Mouse (Mus musculus) stomach, embryonic 14.5 days (tissue): ENCODE data around the gene Ncor2. TPM values are rescaled to one million over a fixed set of nuclear protein-coding genes. Genes with fewer than 3 reads are reported as not detected.
A peak's percentile ranks its signal among the peaks of the same experiment; 100 is the strongest.

ENCODE experiments used
- ATAC-seq: fragments of 200-750 bp; cut with Nextera tagmentation; 2 replicates; pipeline ENCODE4 v1.8.0; 2017; ENCODE audit warnings: low read depth, moderate TSS enrichment; ENCODE audit not compliant: insufficient number of reproducible peaks, insufficient read depth, low FRiP score
- H3K27ac ChIP-seq: fragments of 300-500 bp; sonication (generic); 2 replicates; pipeline ENCODE4 v1.5.1; 2014; ENCODE audit warnings: mild to moderate bottlenecking, low read length, moderate library complexity, mixed read lengths
- H3K27me3 ChIP-seq: fragments of 300-500 bp; sonication (generic); 2 replicates; pipeline ENCODE4 v1.6.1; 2014; ENCODE audit warnings: low read length, control low read depth, mixed read lengths; ENCODE audit not compliant: control insufficient read depth, insufficient read depth
- H3K36me3 ChIP-seq: fragments of 300-500 bp; sonication (generic); 2 replicates; pipeline ENCODE4 v1.6.1; 2014; ENCODE audit warnings: mild to moderate bottlenecking, control low read depth, low read length, moderate library complexity, mixed read lengths; ENCODE audit not compliant: control insufficient read depth, insufficient read depth
- H3K4me1 ChIP-seq: fragments of 300-500 bp; sonication (generic); 2 replicates; pipeline ENCODE4 v1.6.1; 2014; ENCODE audit warnings: low read length, control low read depth, mixed read lengths; ENCODE audit not compliant: control insufficient read depth, insufficient read depth
- H3K4me2 ChIP-seq: fragments of 300-500 bp; sonication (generic); replicated peaks from 2 replicates; pipeline ENCODE4 v1.6.1; 2014; ENCODE audit warnings: low read depth, low read length, control low read depth
- H3K4me3 ChIP-seq: fragments of 300-500 bp; sonication (generic); 2 replicates; pipeline ENCODE4 v1.5.1; 2014; ENCODE audit warnings: low read depth, low read length, control low read depth
- H3K9ac ChIP-seq: fragments of 300-500 bp; sonication (generic); replicated peaks from 2 replicates; pipeline ENCODE4 v1.6.1; 2014; ENCODE audit warnings: low read depth, mild to moderate bottlenecking, control low read depth, low read length, moderate library complexity, mixed read lengths
- H3K9me3 ChIP-seq: fragments of 300-500 bp; sonication (generic); 2 replicates; pipeline ENCODE4 v1.6.1; 2016; ENCODE audit warnings: low read depth, low read length, control low read depth; ENCODE audit not compliant: control insufficient read depth
- WGBS: fragments of 180-500 bp; shearing (Covaris S2); extraction: QIAGEN DNeasy Blood & Tissue Kit; methylation state at CpG from one replicate; pipeline ENCODE4 v1.1.7; 2014; 5-methylcytosine and 5-hydroxymethylcytosine counted together
- polyA plus RNA-seq: library from polyadenylated mRNA; unstranded; fragments of >200 nt; fragmentation: Nextera tagmentation; extraction: Ambion mirVana; gene quantifications from 2 replicates; pipeline ENCODE4 v1.2.1, GENCODE M21; 2014

Gene Ncor2
- polyA plus RNA-seq, 1 experiment from 2014 or later = 32.7 TPM

- Histone ChIP-seq H3K27me3 (no peaks in the 10 kb centered on the region), H3K9me3 (no peaks in the 10 kb centered on the region), H3K36me3 (no peaks in the 10 kb centered on the region), H3K27ac (peak overlapping the region; percentile 78; the same call in 1 of the 2 replicates), H3K4me2 (peak overlapping the region; percentile 33), H3K4me3 (no peak overlapping the region), H3K9ac (no peak overlapping the region), H3K4me1 (peaks cover 71% of the 10 kb centered on the region)
- peak; percentile 73 for ATAC-seq
- 7% methylated on average over 12 of the region's 12 CpGs for WGBS
Observed at GRCm38 (mm10) chr5:125159293-125159692, 19.7 kb downstream of the Ncor2 start.

- H3K9ac ChIP-seq = no peak overlapping the region; the same call in 1 of the 2 replicates
- WGBS = 13% methylated on average over 21 of the region's 21 CpGs
Observed at GRCm38 (mm10) chr5:125158232-125158961, 20.6 kb downstream of the Ncor2 start.

GRCm38 (mm10) chr5:125157375-125158033 lies 21.5 kb downstream of the Ncor2 start:
- ATAC-seq = no peak
- no peak overlapping the region for H3K4me3 ChIP-seq
- H3K9me3 ChIP-seq = no peaks in the 10 kb centered on the region
- no peak overlapping the region for H3K4me2 ChIP-seq
- 53% methylated on average over 8 of the region's 8 CpGs for WGBS
- peaks cover 61% of the 10 kb centered on the region for H3K4me1 ChIP-seq
- H3K36me3 ChIP-seq = no peaks in the 10 kb centered on the region
- peak overlapping the region; percentile 78; the same call in 1 of the 2 replicates for H3K27ac ChIP-seq
- H3K27me3 ChIP-seq = no peaks in the 10 kb centered on the region
- peak overlapping the region; percentile 21; the same call in 1 of the 2 replicates for H3K9ac ChIP-seq

More at GRCm38 (mm10) chr5:125158232-125158961, 20.6 kb downstream of the Ncor2 start:
- Histone ChIP-seq H3K27ac (peak overlapping the region; percentile 78), H3K4me3 (0 out of 2 replicates have a peak overlapping the region, but pooled peaks have one; percentile 1), H3K27me3 (no peaks in the 10 kb centered on the region), H3K36me3 (no peaks in the 10 kb centered on the region), H3K9me3 (no peaks in the 10 kb centered on the region), H3K4me1 (peaks cover 62% of the 10 kb centered on the region), H3K4me2 (peak overlapping the region; percentile 33)
- ATAC-seq = 0 out of 2 replicates have a peak, but pooled peaks have one; percentile 24

DNA sequence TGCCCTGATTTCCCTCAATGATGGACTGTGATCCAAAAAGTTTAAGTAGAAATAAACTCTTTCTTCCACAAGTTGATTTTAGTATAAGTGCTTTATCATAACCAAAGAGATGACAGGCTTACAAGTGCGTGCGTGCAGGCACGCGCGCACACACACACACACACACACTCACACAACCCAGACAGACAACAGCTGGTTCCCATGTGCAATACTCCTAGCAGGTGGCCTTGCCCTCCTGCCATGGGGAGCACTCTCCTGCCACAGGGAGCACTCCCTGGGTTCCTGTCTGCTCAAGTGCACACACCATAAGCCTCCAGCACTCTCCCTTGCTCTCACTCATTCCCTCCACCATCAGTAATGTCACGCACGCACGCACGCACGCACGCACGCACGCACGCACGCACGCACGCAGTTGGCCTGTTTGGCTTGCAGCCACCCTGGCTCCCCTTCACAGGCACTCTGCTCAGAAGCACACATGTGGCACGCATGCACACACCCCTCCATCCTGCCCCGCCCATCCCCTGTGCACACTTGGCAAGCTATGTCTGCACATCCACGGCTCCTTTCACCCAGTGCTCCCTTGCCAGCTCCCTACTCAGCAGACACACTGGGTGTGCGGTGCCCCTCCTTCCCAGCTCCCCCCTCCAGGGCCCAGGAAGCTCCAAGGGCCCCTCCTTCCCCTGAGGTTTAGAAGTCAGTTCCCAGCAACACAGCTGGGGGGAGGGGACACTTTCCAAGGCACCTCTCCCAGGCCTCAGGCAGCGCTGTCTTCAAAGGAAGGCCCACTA lies 22.4 kb downstream of the Ncor2 start:
- Histone ChIP-seq H3K4me2 (no peak overlapping the region), H3K27me3 (no peaks in the 10 kb centered on the region), H3K36me3 (no peaks in the 10 kb centered on the region), H3K9me3 (no peaks in the 10 kb centered on the region), H3K4me1 (peaks cover 70% of the 10 kb centered on the region), H3K27ac (peak overlapping the region; percentile 39; the same call in 1 of the 2 replicates), H3K9ac (no peak overlapping the region), H3K4me3 (no peak overlapping the region)
- 66% methylated on average over 22 of the region's 22 CpGs for WGBS
- ATAC-seq = no peak

GRCm38 (mm10) chr5:125155451-125155850 lies 23.6 kb downstream of the Ncor2 start:
- Histone ChIP-seq H3K9me3 (no peaks in the 10 kb centered on the region), H3K27ac (no peak overlapping the region), H3K4me1 (peaks cover 78% of the 10 kb centered on the region), H3K27me3 (no peaks in the 10 kb centered on the region), H3K36me3 (no peaks in the 10 kb centered on the region), H3K4me2 (no peak overlapping the region), H3K4me3 (no peak overlapping the region), H3K9ac (no peak overlapping the region)
- no peak for ATAC-seq
- WGBS = 77% methylated on average over 4 of the region's 4 CpGs

DNA sequence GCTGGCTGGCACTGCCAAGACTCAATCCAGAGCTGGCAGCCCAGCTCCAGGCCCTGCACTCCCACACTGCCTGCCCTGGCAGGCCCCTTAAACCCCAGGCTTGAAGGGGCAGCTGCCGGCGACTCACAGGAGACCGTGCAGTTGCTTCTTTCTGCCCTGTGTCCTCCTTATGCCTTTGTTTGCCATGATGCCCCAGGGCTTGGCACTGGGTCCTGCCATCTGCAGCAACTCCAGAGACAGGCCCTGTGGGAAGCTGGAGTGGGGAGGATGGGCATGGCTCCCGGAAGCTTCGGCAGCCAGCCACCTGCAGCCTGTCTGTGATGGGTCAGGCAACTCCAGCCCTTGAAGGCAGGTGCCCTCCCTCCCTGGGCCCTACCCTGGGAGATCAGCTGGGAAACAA lies 24.0 kb downstream of the Ncor2 start:
- no peak overlapping the region for H3K27ac ChIP-seq
- WGBS = 62% methylated on average over 5 of the region's 5 CpGs
- H3K4me2 ChIP-seq = no peak overlapping the region
- no peak overlapping the region for H3K9ac ChIP-seq
- no peaks in the 10 kb centered on the region for H3K9me3 ChIP-seq
- no peak overlapping the region for H3K4me3 ChIP-seq
- peaks cover 74% of the 10 kb centered on the region for H3K4me1 ChIP-seq
- ATAC-seq = no peak
- H3K36me3 ChIP-seq = no peaks in the 10 kb centered on the region
- no peaks in the 10 kb centered on the region for H3K27me3 ChIP-seq

DNA sequence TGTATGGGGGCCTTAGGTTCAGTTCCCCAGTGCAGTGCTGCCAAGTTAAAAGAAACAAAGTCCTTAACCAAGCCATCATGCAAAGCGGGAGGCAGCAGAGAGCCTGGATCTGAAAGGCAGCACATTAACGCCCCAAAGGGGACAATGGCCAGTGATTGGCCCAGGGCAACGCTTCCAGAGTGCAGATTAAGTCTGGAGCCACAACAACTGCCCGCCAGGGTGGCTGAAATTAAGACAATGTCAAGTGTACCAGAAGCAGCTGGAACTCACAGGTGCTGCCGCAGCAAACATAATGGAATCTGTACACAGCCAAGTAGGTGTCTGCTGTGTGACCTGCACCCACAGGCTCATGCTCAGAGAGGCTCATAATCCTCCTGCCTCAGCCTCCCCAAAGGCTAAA lies 24.8 kb downstream of the Ncor2 start:
- no peak overlapping the region for H3K4me2 ChIP-seq
- ATAC-seq = no peak
- 80% methylated on average over 5 of the region's 5 CpGs for WGBS
- H3K27me3 ChIP-seq = no peaks in the 10 kb centered on the region
- no peak overlapping the region for H3K27ac ChIP-seq
- H3K4me1 ChIP-seq = peaks cover 70% of the 10 kb centered on the region
- H3K9ac ChIP-seq = no peak overlapping the region
- no peaks in the 10 kb centered on the region for H3K9me3 ChIP-seq
- no peak overlapping the region for H3K4me3 ChIP-seq
- no peaks in the 10 kb centered on the region for H3K36me3 ChIP-seq

DNA sequence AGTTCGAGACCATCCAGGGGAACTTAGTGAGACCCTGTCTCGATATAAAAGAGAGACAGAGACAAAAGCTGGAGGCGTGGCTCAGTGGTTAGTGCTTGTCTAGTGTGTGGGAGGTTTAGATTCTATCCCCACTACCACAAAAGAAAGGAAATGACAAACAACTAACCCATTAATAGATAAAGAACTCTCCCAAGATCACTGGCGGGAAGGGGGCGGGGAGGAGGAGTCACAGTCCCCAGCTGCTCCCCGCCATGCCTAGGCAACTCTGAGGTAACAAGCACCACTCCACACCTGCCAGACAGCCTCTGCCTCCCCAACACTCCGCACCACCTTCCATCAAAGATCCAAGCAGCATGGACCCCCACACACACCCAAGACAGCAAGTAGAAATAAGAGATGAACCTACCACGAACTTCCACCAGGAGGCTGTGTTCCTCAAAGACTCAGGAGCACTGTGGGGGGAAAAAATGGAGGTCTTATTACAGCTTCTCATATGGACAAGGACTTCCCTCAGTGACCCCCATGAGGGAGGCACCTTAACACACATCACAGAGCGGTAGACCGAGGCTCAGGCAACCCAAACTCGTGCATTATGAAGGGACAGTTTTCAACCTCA lies 25.7 kb downstream of the Ncor2 start:
- Histone ChIP-seq H3K4me3 (no peak overlapping the region), H3K27me3 (no peaks in the 10 kb centered on the region), H3K27ac (no peak overlapping the region), H3K36me3 (no peaks in the 10 kb centered on the region), H3K4me1 (peaks cover 70% of the 10 kb centered on the region), H3K9ac (no peak overlapping the region), H3K4me2 (no peak overlapping the region), H3K9me3 (no peaks in the 10 kb centered on the region)
- 87% methylated on average over 11 of the region's 11 CpGs for WGBS
- no peak for ATAC-seq
